Mouse (Mus musculus): ENCODE data around the gene Shd. TPM values are rescaled to one million over a fixed set of nuclear protein-coding genes. Genes with fewer than 3 reads are reported as not detected.

Shd gene
- total and polyA plus RNA-seq, 3 experiments = 0.46 to 0.87 (median 0.47) TPM

GRCm38 (mm10) chr17:55952041-55952440 is 18.2 kb upstream of the Shd start (continued):
- no peak for TF ChIP-seq ZKSCAN1 (IDR thresholded peaks at IDR 0.05; ENCODE audit: borderline replicate concordance, low read depth, low read length)
- no peak for TF ChIP-seq USF2 (conservative IDR thresholded peaks at IDR 0.05; ENCODE audit: low read depth, low read length)
- no peak for TF ChIP-seq MAFK (IDR thresholded peaks at IDR 0.05; ENCODE audit: insufficient replicate concordance, low read length)
- no peak for TF ChIP-seq SIN3A (IDR thresholded peaks at IDR 0.05; ENCODE audit: low read length)
- no peak for TF ChIP-seq NRF1 (IDR thresholded peaks at IDR 0.05; ENCODE audit: low read depth, low read length)
- no peak for TF ChIP-seq TCF12 (IDR thresholded peaks at IDR 0.05; ENCODE audit: low read depth, low read length)
- no peak for TF ChIP-seq IRF4 (IDR thresholded peaks at IDR 0.05; ENCODE audit: low read depth, low read length)
- TF ChIP-seq BHLHE40 (IDR thresholded peaks at IDR 0.05; ENCODE audit: low read depth, low read length) = no peak

- peak within 1 kb of the TSS; percentile 69 for H3K9ac ChIP-seq (ENCODE audit: insufficient read depth, low read depth)
- DNase-seq (ENCODE audit: extremely low read depth) = peak; percentile 85
- dilution Hi-C loops (cut with MboI; ENCODE audit: extremely low pct_ligation_motif_present, extremely low pct_unique_long_range_greater_than_20kb, low sequenced_read_pairs) (no loop called here), in situ Hi-C loops (cut with MboI; ENCODE audit: low pct_ligation_motif_present, low pct_unique_long_range_greater_than_20kb, low sequenced_read_pairs) (loop anchor here (10.0 kb wide), 1 partner anchor 58 kb away; the partner anchor contains the start of gene Zfp959)
- H3K4me1 ChIP-seq (ENCODE audit: control insufficient read depth in 1 of 2, insufficient read depth in 2 of 2) = peaks cover 36 to 65% of the 10 kb centered on the region in 2 experiments
- H3K36me3 ChIP-seq (replicated peaks in 1 of 2; ENCODE audit: control insufficient read depth in 1 of 2, insufficient read depth in 1 of 2, low read length in 1 of 2) = peaks cover 27 to 34% of the 10 kb centered on the region in 2 experiments
- TF ChIP-seq POLR2A (IDR thresholded peaks at IDR 0.05; ENCODE audit: low read depth, low read length) = peak; percentile 64
- no peak; the same call in 1 of the 2 replicates for TF ChIP-seq TBP (conservative IDR thresholded peaks at IDR 0.05; ENCODE audit: low read depth, low read length)
- TF ChIP-seq HCFC1 (IDR thresholded peaks at IDR 0.05; ENCODE audit: low read depth, low read length) = peak; percentile 43
- TF ChIP-seq CHD1 (IDR thresholded peaks at IDR 0.05; ENCODE audit: low read depth, low read length) = no peak
- TF ChIP-seq TCF12 (IDR thresholded peaks at IDR 0.05; ENCODE audit: low read depth, low read length) = peak; percentile 96
- peak; percentile 64; the same call in 1 of the 2 replicates for TF ChIP-seq POLR2AphosphoS2 (IDR thresholded peaks at IDR 0.05; ENCODE audit: low read depth, low read length)
- TF ChIP-seq ELF1 (IDR thresholded peaks at IDR 0.05; ENCODE audit: low read depth, low read length) = peak; percentile 59; the same call in 1 of the 2 replicates
- peak; percentile 84; the same call in 1 of the 2 replicates for TF ChIP-seq ZMIZ1 (IDR thresholded peaks at IDR 0.05; ENCODE audit: low read depth, low read length)
- no peak for TF ChIP-seq KAT2A (IDR thresholded peaks at IDR 0.05; ENCODE audit: insufficient replicate concordance, low read length)
- no peak for TF ChIP-seq MYC (IDR thresholded peaks at IDR 0.05; ENCODE audit: low read depth, low read length)
- TF ChIP-seq ZNF384 (IDR thresholded peaks at IDR 0.05; ENCODE audit: low read depth, low read length) = no peak
- TF ChIP-seq NELFE (IDR thresholded peaks at IDR 0.05; ENCODE audit: low read depth, low read length) = peak; percentile 73; the same call in 1 of the 2 replicates
- peak; percentile 94 for TF ChIP-seq EP300 (IDR thresholded peaks at IDR 0.05; ENCODE audit: low read length)
- TF ChIP-seq MEF2A (IDR thresholded peaks at IDR 0.05; ENCODE audit: borderline replicate concordance, low read depth, low read length) = peak; percentile 83
- TF ChIP-seq JUND (conservative IDR thresholded peaks at IDR 0.05; ENCODE audit: low read depth, low read length) = no peak
- no peak for TF ChIP-seq MAX (IDR thresholded peaks at IDR 0.05; ENCODE audit: low read length)
- no peak for TF ChIP-seq USF2 (conservative IDR thresholded peaks at IDR 0.05; ENCODE audit: low read depth, low read length)
- TF ChIP-seq UBTF (IDR thresholded peaks at IDR 0.05; ENCODE audit: low read depth, low read length) = no peak
- no peak for TF ChIP-seq E2F4 (IDR thresholded peaks at IDR 0.05; ENCODE audit: insufficient replicate concordance, low read depth, low read length)
- TF ChIP-seq MAFK (IDR thresholded peaks at IDR 0.05; ENCODE audit: insufficient replicate concordance, low read length) = 0 out of 2 replicates have a peak, but pooled peaks have one; percentile 2
- TF ChIP-seq ETS1 (conservative IDR thresholded peaks at IDR 0.05; ENCODE audit: low read depth, low read length) = peak; percentile 90
- peak; percentile 58; the same call in 1 of the 2 replicates for TF ChIP-seq CHD2 (IDR thresholded peaks at IDR 0.05; ENCODE audit: low read length)
- TF ChIP-seq MAZ (IDR thresholded peaks at IDR 0.05; ENCODE audit: low read depth, low read length) = peak; percentile 64; the same call in 1 of the 2 replicates
- peak; percentile 91 for TF ChIP-seq IRF4 (IDR thresholded peaks at IDR 0.05; ENCODE audit: low read depth, low read length)
- peak; percentile 40; the same call in 1 of the 2 replicates for TF ChIP-seq NRF1 (IDR thresholded peaks at IDR 0.05; ENCODE audit: low read depth, low read length)
- TF ChIP-seq JUN (IDR thresholded peaks at IDR 0.05; ENCODE audit: insufficient read depth, low read depth, low read length) = no peak
- no peak for TF ChIP-seq GABPA (IDR thresholded peaks at IDR 0.05; ENCODE audit: insufficient replicate concordance, low read depth, low read length)
- TF ChIP-seq SIN3A (IDR thresholded peaks at IDR 0.05; ENCODE audit: low read length) = peak; percentile 91
- TF ChIP-seq RCOR1 (conservative IDR thresholded peaks at IDR 0.05; ENCODE audit: low read depth, low read length) = no peak
- no peak for TF ChIP-seq PAX5 (IDR thresholded peaks at IDR 0.05; ENCODE audit: low read length)
- peak; percentile 73 for TF ChIP-seq BHLHE40 (IDR thresholded peaks at IDR 0.05; ENCODE audit: low read depth, low read length)
- TF ChIP-seq MXI1 (IDR thresholded peaks at IDR 0.05; ENCODE audit: low read depth, low read length) = peak; percentile 70; the same call in 1 of the 2 replicates
- no peaks in the 10 kb centered on the region for H3K27me3 ChIP-seq (replicated peaks)
- peak within 1 kb of the TSS; percentile 42 for H3K4me2 ChIP-seq (ENCODE audit: insufficient read depth, low read depth, poor library complexity, severe bottlenecking)
- peaks cover 32% of the 10 kb centered on the region for H3K79me2 ChIP-seq (replicated peaks; ENCODE audit: control insufficient read depth, extremely low read depth, insufficient read depth, poor library complexity, severe bottlenecking)
- peak within 1 kb of the TSS; percentile 97 for H3K27ac ChIP-seq (ENCODE audit: insufficient read depth, low read depth)
- peak within 1 kb of the TSS; percentile 68 to 75 (median 72) for H3K4me3 ChIP-seq (replicated peaks in 1 of 3; ENCODE audit: low read depth in 2 of 3, low read length in 2 of 3, poor library complexity in 1 of 3)
- H3K9me3 ChIP-seq (replicated peaks; ENCODE audit: low read length) = no peaks in the 10 kb centered on the region
Observed at GRCm38 (mm10) chr17:55952447-55953027, 17.7 kb upstream of the Shd start, which contains the start of gene Ebi3. Gene Ebi3, plus strand, starts transcription at chr17:55952640.
